Mouse (Mus musculus) liver, embryonic 14 days (tissue): ENCODE data around the gene Foxd2. TPM values are rescaled to one million over a fixed set of nuclear protein-coding genes. Genes with fewer than 3 reads are reported as not detected.

Experiments
- polyA plus RNA-seq: library from polyadenylated mRNA; depleted of rRNA; stranded (reverse); fragments of >200 nt; gene quantifications from 2 replicates; pipeline ENCODE4 v1.2.3, GENCODE M21; 2012; rRNA removed

Foxd2 gene
- polyA plus RNA-seq = 0.02 TPM in 2 replicates

DNA sequence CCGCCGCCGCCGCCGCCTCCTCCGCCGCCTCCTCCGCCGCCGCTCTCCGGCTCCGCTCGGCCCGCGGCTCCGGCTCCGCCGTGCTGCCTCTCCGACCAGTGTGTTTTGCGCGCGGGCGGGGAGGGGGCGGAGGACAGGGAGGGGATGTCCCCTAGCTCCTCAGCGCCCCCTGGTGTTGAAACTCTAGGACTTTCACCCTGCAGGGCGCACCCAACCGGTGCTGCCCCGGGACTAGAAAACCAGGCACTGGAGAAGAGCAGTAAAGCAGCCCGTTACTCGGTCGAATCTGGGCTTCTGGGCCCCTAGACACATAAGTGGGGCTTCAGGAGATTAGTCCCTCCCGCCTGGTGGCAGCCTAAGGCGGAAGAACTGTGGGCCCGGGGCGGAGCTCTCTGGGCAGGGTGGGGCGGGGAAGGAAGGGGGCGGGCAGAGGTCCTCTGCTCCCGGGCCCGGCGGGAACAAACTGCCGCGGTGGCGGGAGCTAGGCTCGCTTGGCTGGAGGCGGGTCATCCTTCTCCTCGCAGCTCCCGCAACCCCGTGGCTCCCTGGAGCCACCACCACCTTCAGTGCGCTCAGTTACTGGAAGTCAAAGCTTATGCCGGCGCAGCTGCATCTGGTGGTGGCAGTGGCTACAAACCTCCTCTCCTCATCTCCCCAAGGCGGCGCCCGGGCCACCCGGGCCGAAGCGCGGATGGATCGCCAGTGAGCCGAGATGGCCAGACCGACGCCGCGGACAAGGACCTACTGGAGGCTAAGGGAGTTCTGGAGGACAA lies at the start of gene Foxd2:
Foxd2 (minus strand) TSS at position 45 of the 773 bp plus-strand sequence.

DNA sequence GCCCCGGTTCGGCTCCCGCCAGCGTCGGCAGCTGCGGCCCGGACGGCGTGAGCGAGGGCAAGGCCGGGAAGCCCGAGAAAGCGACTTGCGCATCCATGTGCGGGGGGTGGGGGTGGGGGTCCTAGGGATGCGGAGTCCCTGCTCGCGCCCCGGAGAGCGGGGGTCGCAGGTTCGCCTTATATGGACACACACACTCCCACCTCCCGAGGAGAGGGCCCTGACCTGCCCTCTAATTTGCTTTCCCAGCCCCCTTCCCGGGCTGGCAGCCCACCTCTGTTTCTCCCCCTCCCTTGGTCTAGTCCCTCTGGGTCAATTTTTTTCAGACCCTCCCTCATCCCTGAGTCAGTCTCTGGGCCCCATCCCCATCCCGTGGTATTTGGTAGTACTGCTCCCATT lies 17.2 kb upstream of the Foxd2 start, which contains the start of gene Foxe3:
Foxe3 (minus strand) TSS at position 97 of the 396 bp plus-strand sequence.

Other genes with a start within 250 kb of the Foxd2 start
- not detected in 2 replicates for gene Gm12830, start 87.2 kb downstream of the Foxd2 start, polyA plus RNA-seq
- gene Foxe3, start 17.1 kb upstream of the Foxd2 start, polyA plus RNA-seq = not detected in 2 replicates
- gene Cmpk1, start 78.4 kb upstream of the Foxd2 start, polyA plus RNA-seq = 18.9 and 21.3 TPM in 2 replicates
- 8.1 and 9.8 TPM in 2 replicates for gene Stil, start 91.3 kb upstream of the Foxd2 start, polyA plus RNA-seq
- gene Tal1, start 147.6 kb upstream of the Foxd2 start, polyA plus RNA-seq = 61.9 and 80.4 TPM in 2 replicates
- gene Pdzk1ip1, start 179.8 kb upstream of the Foxd2 start, polyA plus RNA-seq = 16.9 and 19.1 TPM in 2 replicates
- gene Cyp4x1, start 225.4 kb upstream of the Foxd2 start, polyA plus RNA-seq = 0.05 and 0.07 TPM in 2 replicates